Mouse (Mus musculus) kidney, postnatal 25 days (tissue): ENCODE results near the gene Ctsc.

ENCODE experiments used
- DNase-seq, 2 experiments: peaks; one replicate each; pipeline ENCODE4 v3.0.0; 2021; ENCODE audit warnings: mixed read lengths in 2 of 2

Gene Ctsc

DNA sequence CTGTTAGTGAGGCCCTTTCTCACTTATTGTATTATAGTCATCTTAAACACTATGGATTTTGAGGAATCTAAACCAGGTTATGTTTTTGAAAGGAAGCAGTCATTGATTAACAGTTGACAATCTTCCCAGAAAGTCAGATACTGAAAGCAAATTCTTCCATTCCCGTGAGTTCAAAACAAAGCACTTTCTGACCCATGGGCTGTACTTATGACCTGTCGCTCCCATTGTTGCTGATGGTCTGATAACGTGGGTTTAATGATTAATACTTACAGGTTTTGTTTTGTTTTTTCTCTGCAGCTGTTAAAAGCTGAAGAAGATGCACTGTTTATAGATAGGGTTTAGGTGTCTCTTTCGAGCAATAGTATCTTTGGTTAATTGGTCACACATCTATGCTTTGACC, 27.9 kb downstream of the Ctsc start:
- DNase-seq = no peak

GRCm38 (mm10) chr7:88306725-88307124, 28.8 kb downstream of the Ctsc start:
- no peak for DNase-seq

- DNase-seq = no peak
Measured at GRCm38 (mm10) chr7:88310398-88311180, 32.7 kb downstream of the Ctsc start.

- no peak for DNase-seq
Measured at GRCm38 (mm10) chr7:88316408-88316807, 38.5 kb downstream of the Ctsc start.

GRCm38 (mm10) chr7:88318474-88318873, 40.6 kb downstream of the Ctsc start:
- DNase-seq = no peak

DNA sequence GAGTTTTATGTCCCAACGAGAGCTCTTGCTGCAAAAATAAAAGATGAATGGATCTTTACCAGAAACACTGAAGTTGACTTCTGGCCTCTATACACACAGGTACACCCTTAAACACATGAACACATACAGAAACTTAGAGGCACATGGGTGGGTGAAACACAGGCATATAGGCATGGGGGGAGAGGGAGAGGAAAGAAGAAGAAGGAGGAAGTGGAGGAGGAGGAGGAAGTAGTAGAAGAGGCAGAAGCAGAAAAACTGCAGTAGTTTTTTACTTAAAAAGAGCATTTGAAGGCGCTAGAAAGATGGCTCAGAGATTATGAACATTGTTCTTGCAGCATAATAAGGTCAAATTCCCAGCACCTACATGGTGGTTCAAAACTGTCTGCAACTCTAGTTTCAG, 41.0 kb downstream of the Ctsc start:
- DNase-seq = no peak

- DNase-seq = no peak
Measured at GRCm38 (mm10) chr7:88319414-88320140, 41.7 kb downstream of the Ctsc start.

GRCm38 (mm10) chr7:88320628-88321336, 42.9 kb downstream of the Ctsc start:
- no peak for DNase-seq

- DNase-seq = no peak
Measured at GRCm38 (mm10) chr7:88322431-88322830, 44.5 kb downstream of the Ctsc start.

DNA sequence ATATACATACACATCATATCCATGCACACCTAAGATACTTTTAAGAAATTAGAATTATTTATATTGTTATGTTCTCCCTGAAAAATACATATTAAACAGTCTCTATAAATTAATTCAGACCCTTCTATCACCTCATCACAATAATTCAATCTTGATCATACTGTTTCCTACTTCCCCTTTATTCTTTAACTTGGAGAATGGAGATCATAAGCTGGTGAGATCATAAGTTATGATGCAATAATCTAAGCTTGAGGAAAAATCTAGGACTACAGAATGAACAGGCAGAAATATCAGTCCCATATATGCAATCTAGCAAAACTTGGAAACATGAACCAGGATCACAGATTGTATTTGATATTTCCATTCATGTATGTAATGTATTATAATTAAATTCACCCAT, 49.6 kb downstream of the Ctsc start:
- no peak for DNase-seq

DNA sequence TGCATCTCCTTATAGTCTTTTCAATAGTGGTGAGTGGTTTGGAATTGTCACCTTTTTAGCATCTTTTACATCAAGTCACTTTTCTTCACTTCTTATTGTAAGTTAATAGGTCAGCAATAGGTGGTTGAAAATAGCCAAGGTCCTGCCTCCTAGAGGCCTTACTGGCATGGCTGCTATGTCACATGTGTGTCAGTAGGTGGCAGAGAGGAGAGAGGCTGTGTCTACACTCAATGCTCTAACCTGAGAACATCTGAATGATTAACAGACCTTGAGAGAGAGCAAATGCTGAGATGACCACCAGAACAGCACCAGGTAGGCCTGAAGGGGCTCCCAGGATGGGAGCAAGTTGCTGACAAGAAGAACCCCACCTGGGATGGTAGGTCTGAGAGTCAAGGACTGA, 65.9 kb downstream of the Ctsc start:
- peak; percentile 3 to 35 for DNase-seq

- no peak for DNase-seq
Measured at GRCm38 (mm10) chr7:88346035-88346434, 68.2 kb downstream of the Ctsc start.

GRCm38 (mm10) chr7:88356871-88357776, 79.2 kb downstream of the Ctsc start:
- peak in 1 of 2 experiments; percentile 51 for DNase-seq

DNA sequence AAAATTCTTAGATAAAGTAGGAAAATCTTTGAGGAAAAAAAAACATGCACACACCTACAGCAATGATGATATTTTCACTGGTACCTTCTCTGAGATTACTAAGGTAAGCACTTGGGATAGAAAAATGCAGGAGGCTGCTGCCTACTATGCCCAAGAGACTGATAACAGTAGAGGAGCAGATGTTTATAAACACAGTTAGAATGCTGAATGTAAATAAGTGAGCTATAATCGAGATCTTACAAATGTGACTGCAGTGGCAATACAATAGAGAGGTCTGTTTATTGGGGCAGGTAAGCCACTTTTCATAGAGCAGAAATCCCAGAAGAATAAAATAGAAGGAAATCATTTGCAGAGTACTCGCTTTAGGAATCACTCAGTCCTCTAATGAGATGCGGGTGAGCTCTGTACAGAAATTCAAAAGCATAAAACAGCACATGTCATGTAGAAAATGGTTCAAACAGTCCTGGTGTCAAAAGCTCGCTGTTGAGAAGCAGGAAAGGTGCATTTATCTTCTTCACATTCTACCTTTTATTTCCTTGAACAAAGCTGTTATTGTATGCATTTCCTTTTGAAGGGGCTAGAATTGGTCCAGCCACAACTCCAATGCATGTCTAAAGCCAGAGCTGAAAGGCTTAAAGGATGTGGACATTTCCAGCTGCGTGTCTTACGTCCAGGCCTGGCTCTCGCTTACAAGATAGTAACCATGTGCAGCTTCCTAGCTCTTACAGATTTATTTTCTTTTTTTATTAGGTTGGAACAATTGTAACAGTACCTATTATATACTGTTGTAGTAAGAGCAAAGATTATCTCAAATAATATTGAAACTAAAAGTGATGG, 80.4 kb downstream of the Ctsc start:
- DNase-seq = no peak
